Mouse (Mus musculus): ENCODE measurements around the gene Krt24. TPM values are rescaled to one million over a fixed set of nuclear protein-coding genes. Genes with fewer than 3 reads are reported as not detected.
A peak's percentile ranks its signal among the peaks of the same experiment; 100 is the strongest.

Gene Krt24
- polyA plus RNA-seq, 1 experiment from 2014 or later = not detected

DNA sequence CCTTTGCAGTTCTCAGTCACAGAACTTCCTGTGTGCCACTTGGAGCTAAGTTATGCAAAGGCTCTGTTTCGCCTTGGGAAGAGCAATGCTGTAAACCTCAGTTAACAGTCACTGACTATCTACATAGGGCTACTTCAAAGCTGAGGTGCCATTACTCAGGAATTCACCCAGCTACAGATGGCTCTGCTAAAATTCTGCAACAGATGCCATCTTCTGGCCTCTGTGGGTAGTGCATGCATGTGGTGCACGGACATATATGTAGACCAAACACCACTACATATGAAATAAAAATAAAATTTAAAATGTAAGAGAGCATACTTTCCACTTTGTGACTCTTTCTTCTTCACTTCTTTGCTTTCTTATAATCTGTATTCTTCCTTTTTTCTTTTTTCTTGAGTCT lies 22.5 kb upstream of the Krt24 start:
- Histone ChIP-seq H3K27ac (ENCODE audit: low read depth, low read length) (no peak overlapping the region), H3K9me3 (ENCODE audit: control insufficient read depth, low read length) (no peaks in the 10 kb centered on the region), H3K9ac (ENCODE audit: low read length) (no peak overlapping the region), H3K27me3 (ENCODE audit: control insufficient read depth, insufficient read depth, low read length) (no peaks in the 10 kb centered on the region), H3K4me1 (replicated peaks; ENCODE audit: control insufficient read depth, insufficient read depth, low read length) (no peaks in the 10 kb centered on the region), H3K4me2 (ENCODE audit: low read depth, low read length, severe bottlenecking) (no peak overlapping the region), H3K36me3 (ENCODE audit: control insufficient read depth, insufficient read depth, low read length) (no peaks in the 10 kb centered on the region), H3K4me3 (ENCODE audit: low read depth, low read length) (no peak overlapping the region)
- DNase-seq (ENCODE audit: low spot score) (peak; percentile 75), ATAC-seq (replicated peaks; ENCODE audit: low FRiP score) (no peak)
- WGBS = 38% methylated on average over 2 of the region's 2 CpGs

DNA sequence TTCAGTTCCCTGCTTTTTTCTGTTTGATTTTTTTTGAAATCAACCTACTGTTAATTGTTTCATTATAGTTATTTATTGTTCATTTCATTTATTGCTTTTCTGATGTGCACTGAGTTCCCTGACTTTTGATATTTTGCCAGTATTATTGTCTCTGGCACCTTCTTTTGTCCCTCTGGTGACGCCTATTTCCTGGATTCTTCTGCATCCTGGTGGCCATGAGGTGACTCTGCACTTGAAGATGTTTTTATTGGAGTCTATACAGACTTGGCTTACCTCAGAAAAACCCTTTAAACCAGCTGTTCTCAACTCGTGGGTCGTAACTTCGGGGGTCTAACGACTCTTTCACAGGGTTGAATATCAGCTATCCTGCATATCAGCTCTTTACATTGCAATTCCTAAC lies 10.0 kb upstream of the Krt24 start:
- H3K4me2 ChIP-seq (ENCODE audit: low read depth, low read length, severe bottlenecking) = no peak overlapping the region
- no peak overlapping the region for H3K9ac ChIP-seq (ENCODE audit: low read length)
- DNase-seq (ENCODE audit: low spot score) = no peak
- no peak overlapping the region for H3K4me3 ChIP-seq (ENCODE audit: low read depth, low read length)
- no peak for ATAC-seq (replicated peaks; ENCODE audit: low FRiP score)
- H3K27ac ChIP-seq (ENCODE audit: low read depth, low read length) = no peak overlapping the region
- H3K9me3 ChIP-seq (ENCODE audit: control insufficient read depth, low read length) = no peaks in the 10 kb centered on the region
- no peaks in the 10 kb centered on the region for H3K4me1 ChIP-seq (replicated peaks; ENCODE audit: control insufficient read depth, insufficient read depth, low read length)
- no peaks in the 10 kb centered on the region for H3K36me3 ChIP-seq (ENCODE audit: control insufficient read depth, insufficient read depth, low read length)
- no peaks in the 10 kb centered on the region for H3K27me3 ChIP-seq (ENCODE audit: control insufficient read depth, insufficient read depth, low read length)
- 66% methylated on average over 5 of the region's 5 CpGs for WGBS

DNA sequence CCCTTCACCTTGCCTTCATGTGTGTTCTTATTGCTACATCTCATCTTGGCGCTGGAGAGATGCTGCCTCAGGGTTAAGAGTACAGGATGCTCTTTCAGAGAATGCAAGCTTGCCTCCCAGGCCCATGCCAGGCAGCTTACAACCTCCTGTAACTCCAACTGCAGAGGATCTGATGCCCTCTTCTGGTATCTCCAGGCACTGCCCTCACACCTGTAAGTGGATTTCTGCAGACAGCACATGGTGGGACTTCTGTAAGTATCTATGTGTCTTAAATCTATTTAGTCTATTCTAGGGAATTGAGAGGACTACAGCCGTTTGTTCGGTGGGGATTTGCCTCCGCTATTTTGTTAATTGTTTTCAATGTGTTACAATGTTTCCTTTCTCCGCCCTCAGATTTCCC lies 7.8 kb upstream of the Krt24 start:
- no peak overlapping the region for H3K4me3 ChIP-seq (ENCODE audit: low read depth, low read length)
- 64% methylated on average over 5 of the region's 5 CpGs for WGBS
- H3K4me1 ChIP-seq (replicated peaks; ENCODE audit: control insufficient read depth, insufficient read depth, low read length) = no peaks in the 10 kb centered on the region
- H3K9me3 ChIP-seq (ENCODE audit: control insufficient read depth, low read length) = no peaks in the 10 kb centered on the region
- no peak for ATAC-seq (replicated peaks; ENCODE audit: low FRiP score)
- H3K36me3 ChIP-seq (ENCODE audit: control insufficient read depth, insufficient read depth, low read length) = no peaks in the 10 kb centered on the region
- H3K27ac ChIP-seq (ENCODE audit: low read depth, low read length) = no peak overlapping the region
- H3K27me3 ChIP-seq (ENCODE audit: control insufficient read depth, insufficient read depth, low read length) = no peaks in the 10 kb centered on the region
- H3K9ac ChIP-seq (ENCODE audit: low read length) = no peak overlapping the region
- no peak overlapping the region for H3K4me2 ChIP-seq (ENCODE audit: low read depth, low read length, severe bottlenecking)
- DNase-seq (ENCODE audit: low spot score) = peak; percentile 59

DNA sequence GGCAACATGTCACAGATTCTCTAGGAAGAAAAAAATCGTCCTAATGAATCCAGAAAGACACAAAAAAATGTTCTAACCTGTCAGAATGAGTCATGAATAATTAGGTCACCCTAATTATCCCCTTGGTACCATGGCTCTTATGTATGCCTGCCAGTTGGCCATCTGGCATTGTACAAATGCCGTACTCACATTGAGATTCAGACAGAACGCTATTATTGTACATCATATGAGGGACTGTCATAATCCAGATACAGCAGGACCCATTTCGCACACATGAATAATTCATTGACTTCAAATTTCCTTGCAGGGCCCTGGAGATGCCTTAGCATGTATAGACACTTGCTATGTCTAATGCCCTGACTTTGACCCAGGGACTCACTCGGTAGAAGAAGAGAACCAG lies 1.1 kb downstream of the Krt24 start:
- Histone ChIP-seq H3K27me3 (ENCODE audit: control insufficient read depth, insufficient read depth, low read length) (no peaks in the 10 kb centered on the region), H3K4me2 (ENCODE audit: low read depth, low read length, severe bottlenecking) (no peak overlapping the region), H3K36me3 (ENCODE audit: control insufficient read depth, insufficient read depth, low read length) (no peaks in the 10 kb centered on the region), H3K9ac (ENCODE audit: low read length) (no peak overlapping the region), H3K4me3 (ENCODE audit: low read depth, low read length) (no peak overlapping the region), H3K9me3 (ENCODE audit: control insufficient read depth, low read length) (no peaks in the 10 kb centered on the region), H3K27ac (ENCODE audit: low read depth, low read length) (no peak overlapping the region), H3K4me1 (replicated peaks; ENCODE audit: control insufficient read depth, insufficient read depth, low read length) (no peaks in the 10 kb centered on the region)
- DNase-seq (ENCODE audit: low spot score) (no peak), ATAC-seq (replicated peaks; ENCODE audit: low FRiP score) (no peak)
- 81% methylated on average over 5 of the region's 5 CpGs for WGBS

DNA sequence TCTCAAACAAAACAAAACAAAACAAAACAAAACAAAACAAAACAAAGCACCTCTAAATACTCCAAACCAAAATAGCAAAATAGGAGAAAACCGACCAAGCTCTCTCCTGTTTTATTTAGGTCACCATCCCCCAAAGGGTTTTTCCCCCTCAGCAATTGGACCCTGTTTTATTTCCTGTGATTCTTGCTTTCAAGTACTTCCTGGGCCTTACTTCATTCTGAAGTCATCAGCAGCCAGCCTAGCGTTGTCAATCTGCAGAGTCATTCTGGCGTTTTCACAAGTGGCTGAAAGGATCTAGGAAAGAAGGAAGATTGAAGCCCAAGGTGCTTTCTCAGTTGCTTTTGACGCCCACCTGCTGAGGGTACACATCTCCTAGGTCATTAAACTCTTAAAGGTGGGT lies 1.7 kb downstream of the Krt24 start:
- ATAC-seq (replicated peaks; ENCODE audit: low FRiP score) (no peak), DNase-seq (ENCODE audit: low spot score) (no peak)
- WGBS = 60% methylated on average over 4 of the region's 4 CpGs
- Histone ChIP-seq H3K27ac (ENCODE audit: low read depth, low read length) (no peak overlapping the region), H3K9ac (ENCODE audit: low read length) (no peak overlapping the region), H3K4me1 (replicated peaks; ENCODE audit: control insufficient read depth, insufficient read depth, low read length) (no peaks in the 10 kb centered on the region), H3K27me3 (ENCODE audit: control insufficient read depth, insufficient read depth, low read length) (no peaks in the 10 kb centered on the region), H3K4me3 (ENCODE audit: low read depth, low read length) (no peak overlapping the region), H3K9me3 (ENCODE audit: control insufficient read depth, low read length) (no peaks in the 10 kb centered on the region), H3K36me3 (ENCODE audit: control insufficient read depth, insufficient read depth, low read length) (no peaks in the 10 kb centered on the region), H3K4me2 (ENCODE audit: low read depth, low read length, severe bottlenecking) (no peak overlapping the region)

DNA sequence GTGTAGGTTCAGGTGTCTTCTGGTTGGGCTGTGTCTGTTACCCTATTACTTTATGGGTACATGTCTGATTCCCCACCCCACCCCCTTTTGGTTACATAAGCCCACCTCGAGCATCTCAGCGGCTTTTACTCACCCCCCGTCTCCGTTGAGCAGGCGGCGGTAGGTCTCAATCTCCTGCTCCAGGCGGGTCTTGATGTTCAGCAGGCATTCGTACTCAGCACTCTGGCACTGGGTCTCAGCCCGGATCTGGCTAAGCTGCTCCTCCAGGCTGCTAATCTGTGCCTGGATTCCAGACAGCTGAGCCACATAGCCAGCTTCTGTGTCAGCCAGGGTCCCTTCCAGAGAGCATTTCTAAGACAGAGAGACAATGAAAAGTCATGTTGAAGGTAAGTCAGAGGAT lies 3.9 kb downstream of the Krt24 start:
- 78% methylated on average over 9 of the region's 9 CpGs for WGBS

DNA sequence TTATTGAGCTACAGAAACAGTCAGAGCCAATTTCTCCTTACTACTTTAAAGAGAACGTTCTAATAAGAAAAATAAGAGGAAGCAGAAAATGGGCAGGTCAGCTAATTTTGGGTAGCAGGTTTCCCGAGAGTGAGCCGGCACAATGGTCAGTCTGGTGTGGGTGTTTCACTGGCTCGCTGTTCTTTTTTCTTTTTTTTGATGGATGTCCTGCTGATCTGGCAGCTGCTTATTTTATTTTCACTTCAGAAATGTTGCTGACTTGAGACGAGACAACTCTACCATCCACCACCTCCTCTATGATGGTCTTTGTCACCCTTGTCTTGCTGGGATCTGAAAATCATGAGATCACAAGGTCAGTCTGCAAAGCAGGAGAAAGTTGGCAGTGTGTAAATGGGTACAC lies 5.1 kb downstream of the Krt24 start:
- Histone ChIP-seq H3K9ac (ENCODE audit: low read length) (no peak overlapping the region), H3K9me3 (ENCODE audit: control insufficient read depth, low read length) (no peaks in the 10 kb centered on the region), H3K27me3 (ENCODE audit: control insufficient read depth, insufficient read depth, low read length) (no peaks in the 10 kb centered on the region), H3K4me2 (ENCODE audit: low read depth, low read length, severe bottlenecking) (no peak overlapping the region), H3K27ac (ENCODE audit: low read depth, low read length) (no peak overlapping the region), H3K4me3 (ENCODE audit: low read depth, low read length) (no peak overlapping the region), H3K36me3 (ENCODE audit: control insufficient read depth, insufficient read depth, low read length) (no peaks in the 10 kb centered on the region), H3K4me1 (replicated peaks; ENCODE audit: control insufficient read depth, insufficient read depth, low read length) (no peaks in the 10 kb centered on the region)
- ATAC-seq (replicated peaks; ENCODE audit: low FRiP score) = no peak
- DNase-seq (ENCODE audit: low spot score) = no peak
- WGBS = 82% methylated on average over 5 of the region's 5 CpGs

More for the DNA sequence above, 3.9 kb downstream of the Krt24 start:
- no peaks in the 10 kb centered on the region for H3K4me1 ChIP-seq (replicated peaks; ENCODE audit: control insufficient read depth, insufficient read depth, low read length)
- H3K4me3 ChIP-seq (ENCODE audit: low read depth, low read length) = no peak overlapping the region
- no peak overlapping the region for H3K27ac ChIP-seq (ENCODE audit: low read depth, low read length)
- DNase-seq (ENCODE audit: low spot score) = no peak
- H3K9ac ChIP-seq (ENCODE audit: low read length) = no peak overlapping the region
- no peak overlapping the region for H3K4me2 ChIP-seq (ENCODE audit: low read depth, low read length, severe bottlenecking)
- ATAC-seq (replicated peaks; ENCODE audit: low FRiP score) = no peak
- no peaks in the 10 kb centered on the region for H3K36me3 ChIP-seq (ENCODE audit: control insufficient read depth, insufficient read depth, low read length)
- H3K9me3 ChIP-seq (ENCODE audit: control insufficient read depth, low read length) = no peaks in the 10 kb centered on the region
- H3K27me3 ChIP-seq (ENCODE audit: control insufficient read depth, insufficient read depth, low read length) = no peaks in the 10 kb centered on the region

DNA sequence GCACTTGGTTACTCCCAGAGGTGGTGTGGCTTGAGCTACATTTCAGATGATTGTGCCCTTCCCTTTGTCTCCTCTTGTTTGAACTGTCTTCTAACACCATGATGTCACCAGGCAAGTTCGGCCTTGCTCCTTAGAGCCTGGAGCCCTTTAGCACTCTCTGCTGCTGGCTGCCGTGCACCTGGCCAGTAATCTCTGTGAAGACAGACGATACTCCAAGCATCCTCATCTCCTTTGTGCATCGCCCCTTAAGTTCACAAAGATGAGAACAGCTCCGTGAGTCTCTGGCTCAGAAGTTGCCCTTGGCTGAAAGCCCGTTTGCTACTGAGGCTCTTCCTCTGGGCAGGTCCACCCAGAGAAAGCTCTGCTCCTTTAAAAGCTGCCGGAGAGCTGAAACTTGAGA lies 8.3 kb downstream of the Krt24 start:
- Histone ChIP-seq H3K36me3 (ENCODE audit: control insufficient read depth, insufficient read depth, low read length) (no peaks in the 10 kb centered on the region), H3K27ac (ENCODE audit: low read depth, low read length) (no peak overlapping the region), H3K4me2 (ENCODE audit: low read depth, low read length, severe bottlenecking) (no peak overlapping the region), H3K4me1 (replicated peaks; ENCODE audit: control insufficient read depth, insufficient read depth, low read length) (no peaks in the 10 kb centered on the region), H3K4me3 (ENCODE audit: low read depth, low read length) (no peak overlapping the region), H3K9me3 (ENCODE audit: control insufficient read depth, low read length) (no peaks in the 10 kb centered on the region), H3K27me3 (ENCODE audit: control insufficient read depth, insufficient read depth, low read length) (no peaks in the 10 kb centered on the region), H3K9ac (ENCODE audit: low read length) (no peak overlapping the region)
- ATAC-seq (replicated peaks; ENCODE audit: low FRiP score) = no peak
- WGBS = 78% methylated on average over 7 of the region's 7 CpGs
- DNase-seq (ENCODE audit: low spot score) = no peak

DNA sequence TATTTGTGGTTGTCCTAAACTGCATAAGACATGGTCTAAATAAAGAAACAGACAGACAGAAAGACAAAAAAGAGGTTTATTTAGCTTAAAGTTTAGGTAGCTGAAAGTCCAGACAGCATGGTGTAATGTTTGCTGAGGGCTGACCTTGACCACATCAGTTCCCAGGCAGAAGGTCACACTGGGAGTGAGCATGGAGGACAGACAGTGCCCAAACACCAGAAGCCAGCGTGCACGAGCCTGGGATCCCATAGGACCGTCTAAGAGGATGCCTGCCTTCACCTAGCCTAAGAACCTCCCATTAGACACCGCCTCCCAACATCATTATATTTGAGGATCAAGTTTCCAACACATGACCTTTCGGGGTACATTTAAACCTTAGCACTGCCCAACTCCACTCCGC lies 9.4 kb downstream of the Krt24 start:
- no peaks in the 10 kb centered on the region for H3K9me3 ChIP-seq (ENCODE audit: control insufficient read depth, low read length)
- no peak overlapping the region for H3K4me3 ChIP-seq (ENCODE audit: low read depth, low read length)
- 85% methylated on average over 6 of the region's 6 CpGs for WGBS
- no peak for ATAC-seq (replicated peaks; ENCODE audit: low FRiP score)
- no peaks in the 10 kb centered on the region for H3K36me3 ChIP-seq (ENCODE audit: control insufficient read depth, insufficient read depth, low read length)
- H3K9ac ChIP-seq (ENCODE audit: low read length) = no peak overlapping the region
- no peak overlapping the region for H3K27ac ChIP-seq (ENCODE audit: low read depth, low read length)
- no peak for DNase-seq (ENCODE audit: low spot score)
- no peaks in the 10 kb centered on the region for H3K27me3 ChIP-seq (ENCODE audit: control insufficient read depth, insufficient read depth, low read length)
- H3K4me1 ChIP-seq (replicated peaks; ENCODE audit: control insufficient read depth, insufficient read depth, low read length) = no peaks in the 10 kb centered on the region
- no peak overlapping the region for H3K4me2 ChIP-seq (ENCODE audit: low read depth, low read length, severe bottlenecking)
